Mouse (Mus musculus) heart, embryonic 14.5 days (tissue): Measurements from ENCODE around the gene Zmym1. TPM values are rescaled to one million over a fixed set of nuclear protein-coding genes. Genes with fewer than 3 reads are reported as not detected.
A peak's percentile ranks its signal among the peaks of the same experiment; 100 is the strongest.
"Not testable (repeated sequence)": the region's sequence is repeated elsewhere in the genome, so short reads cannot be mapped to it uniquely, and the experiment has no call there.

ENCODE experiments used
- ATAC-seq: fragments of 200-750 bp; cut with Nextera tagmentation; 2 replicates; pipeline ENCODE4 v1.8.0; 2017; ENCODE audit warnings: low read depth, moderate TSS enrichment; ENCODE audit not compliant: insufficient number of reproducible peaks, insufficient read depth, low FRiP score
- H3K27ac ChIP-seq, 2 experiments: fragments of 200-500 bp in 1 of 2; fragments of 300-500 bp in 1 of 2; sonication (generic) in 1 of 2; replicated peaks in 1 of 2; 2 replicates each; pipeline ENCODE4 v1.5.1; 2012 to 2014; ENCODE audit warnings: low read depth in 2 of 2, low read length in 2 of 2, control low read depth in 1 of 2, mild to moderate bottlenecking in 1 of 2, mixed read lengths in 1 of 2; ENCODE audit not compliant: control insufficient read depth in 1 of 2, insufficient read depth in 1 of 2
- H3K27me3 ChIP-seq: fragments of 300-500 bp; sonication (generic); 2 replicates; pipeline ENCODE4 v1.6.1; 2014; ENCODE audit warnings: mild to moderate bottlenecking, low read length, control low read depth; ENCODE audit not compliant: control insufficient read depth, insufficient read depth
- H3K36me3 ChIP-seq: fragments of 300-500 bp; sonication (generic); 2 replicates; pipeline ENCODE4 v1.6.1; 2014; ENCODE audit warnings: mild to moderate bottlenecking, control low read depth, low read length, mixed read lengths; ENCODE audit not compliant: control insufficient read depth, insufficient read depth
- H3K4me1 ChIP-seq, 2 experiments: fragments of 200-500 bp in 1 of 2; fragments of 300-500 bp in 1 of 2; sonication (generic) in 1 of 2; 2 replicates each; pipeline ENCODE4 v1.6.1; 2012 to 2014; ENCODE audit warnings: low read length in 2 of 2, control low read depth in 1 of 2, mixed read lengths in 1 of 2; ENCODE audit not compliant: control insufficient read depth in 2 of 2, insufficient read depth in 2 of 2
- H3K4me2 ChIP-seq: fragments of 300-500 bp; sonication (generic); 2 replicates; pipeline ENCODE4 v1.6.1; 2014; ENCODE audit warnings: mild to moderate bottlenecking, low read length
- H3K4me3 ChIP-seq, 2 experiments: fragments of 200-500 bp in 1 of 2; fragments of 300-500 bp in 1 of 2; sonication (generic) in 1 of 2; 2 replicates each; pipeline ENCODE4 v1.5.1; 2012 to 2014; ENCODE audit warnings: low read length in 2 of 2, mild to moderate bottlenecking in 2 of 2, control low read depth in 1 of 2, low read depth in 1 of 2, moderate library complexity in 1 of 2; ENCODE audit not compliant: control insufficient read depth in 1 of 2, insufficient read depth in 1 of 2
- H3K9ac ChIP-seq: fragments of 300-500 bp; sonication (generic); 2 replicates; pipeline ENCODE4 v1.6.1; 2014; ENCODE audit warnings: mild to moderate bottlenecking, low read length
- H3K9me3 ChIP-seq: fragments of 300-500 bp; sonication (generic); 2 replicates; pipeline ENCODE4 v1.6.1; 2016; ENCODE audit warnings: low read length, control low read depth; ENCODE audit not compliant: control insufficient read depth
- WGBS: fragments of 180-500 bp; shearing (Covaris S2); extraction: QIAGEN DNeasy Blood & Tissue Kit; methylation state at CpG from one replicate; pipeline ENCODE4 v1.1.7; 2014; 5-methylcytosine and 5-hydroxymethylcytosine counted together
- polyA plus RNA-seq: library from polyadenylated mRNA; unstranded; fragments of >200 nt; fragmentation: Nextera tagmentation; extraction: Ambion mirVana; gene quantifications from 2 replicates; pipeline ENCODE4 v1.2.1, GENCODE M21; 2014

The Zmym1 gene
- polyA plus RNA-seq, 1 experiment from 2014 or later, result 15.0 TPM

GRCm38 (mm10) chr4:127015294-127015993 lies 45.5 kb downstream of the Zmym1 start:
- H3K4me2 ChIP-seq, result peak overlapping the region; percentile 41
- peak; percentile 71; the same call in 1 of the 2 replicates for ATAC-seq
- WGBS, result 16% methylated on average over 14 of the region's 26 CpGs
- peak overlapping the region in 1 of 2 experiments; percentile 62; a peak in 2 of 4 replicates for H3K27ac ChIP-seq
- not testable (repeated sequence) for H3K27me3 ChIP-seq, H3K36me3 ChIP-seq, H3K9me3 ChIP-seq, H3K4me1 ChIP-seq
- H3K4me3 ChIP-seq, result peak overlapping the region; percentile 23 to 40
- peak overlapping the region; percentile 44; the same call in 1 of the 2 replicates for H3K9ac ChIP-seq

DNA sequence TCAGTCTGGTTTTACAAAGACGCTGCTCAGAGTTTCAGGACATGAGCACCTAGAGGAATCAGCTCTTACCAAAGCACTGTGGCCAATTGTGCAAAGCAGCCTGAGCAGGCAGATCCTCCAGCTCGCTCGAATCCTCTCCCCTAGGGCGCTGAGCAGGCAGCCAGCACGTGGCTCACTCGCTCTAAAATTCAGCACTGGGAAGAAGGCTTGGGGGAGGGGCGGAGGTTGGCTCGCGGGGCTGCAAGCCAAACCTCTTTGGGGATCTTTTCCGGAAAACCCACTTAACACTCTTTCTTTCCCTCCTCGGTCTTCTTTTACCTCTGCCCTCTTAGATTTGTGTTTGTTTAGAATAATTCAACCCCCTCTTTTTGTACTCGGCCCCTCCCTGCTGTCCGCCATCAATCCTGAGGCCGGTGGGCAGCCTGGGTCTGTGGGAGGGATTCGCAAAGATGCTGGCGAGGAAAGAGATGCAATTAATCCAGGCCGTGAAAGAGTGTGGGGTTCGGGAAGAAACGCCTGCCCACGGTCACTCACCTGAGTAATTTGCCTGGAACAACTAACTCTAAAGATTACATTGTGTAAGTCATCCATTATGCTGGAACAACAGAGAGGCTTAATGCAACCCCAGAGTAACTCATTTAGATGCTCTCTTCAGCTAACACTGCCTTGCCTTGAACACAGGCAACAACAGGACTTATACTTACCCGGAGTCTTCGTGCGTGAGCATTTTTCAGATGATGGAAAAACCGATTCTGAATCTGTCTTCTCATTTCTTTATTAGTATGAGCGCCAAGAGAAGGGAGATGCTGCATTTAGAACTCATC lies 55.6 kb downstream of the Zmym1 start:
- Histone ChIP-seq H3K4me1 (peaks cover 0 to 7% of the 10 kb centered on the region in 2 experiments; a peak in 1 of 4 replicates), H3K9ac (peak overlapping the region; percentile 44; the same call in 1 of the 2 replicates), H3K4me3 (peak overlapping the region; percentile 26 to 32), H3K4me2 (peak overlapping the region; percentile 65), H3K9me3 (no peaks in the 10 kb centered on the region), H3K27ac (no peak overlapping the region), H3K36me3 (no peaks in the 10 kb centered on the region), H3K27me3 (no peaks in the 10 kb centered on the region)
- 19% methylated on average over 25 of the region's 25 CpGs for WGBS
- ATAC-seq, result no peak

DNA sequence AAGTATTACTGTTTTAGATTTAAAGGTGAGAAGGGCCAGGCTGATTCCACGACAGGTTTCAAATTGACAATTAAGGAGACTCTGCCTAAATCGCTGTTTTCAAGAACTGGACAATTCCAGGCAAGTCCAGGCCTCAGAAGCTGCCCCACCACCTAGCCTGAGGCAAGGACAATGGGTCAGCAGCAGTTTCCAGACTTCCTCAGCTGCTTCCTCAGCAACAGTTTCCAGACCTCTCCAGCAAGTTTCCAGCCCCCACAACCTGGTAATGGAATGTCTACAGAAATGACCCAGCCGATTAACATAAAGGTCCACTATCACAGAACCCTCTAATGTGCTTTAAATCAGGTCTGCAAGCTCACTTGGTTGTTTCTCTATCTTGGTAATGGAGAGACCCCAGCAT lies 56.6 kb downstream of the Zmym1 start:
- H3K4me2 ChIP-seq, result no peak overlapping the region
- H3K4me3 ChIP-seq, result no peak overlapping the region
- 85% methylated on average over 3 of the region's 3 CpGs for WGBS
- no peak overlapping the region for H3K9ac ChIP-seq
- ATAC-seq, result no peak
- no peaks in the 10 kb centered on the region for H3K36me3 ChIP-seq
- no peak overlapping the region for H3K27ac ChIP-seq
- peaks cover 0 to 7% of the 10 kb centered on the region in 2 experiments; a peak in 1 of 4 replicates for H3K4me1 ChIP-seq
- H3K27me3 ChIP-seq, result no peaks in the 10 kb centered on the region
- no peaks in the 10 kb centered on the region for H3K9me3 ChIP-seq

- WGBS, result 34% methylated on average over 8 of the region's 8 CpGs
- H3K27me3 ChIP-seq, result no peaks in the 10 kb centered on the region
- no peak overlapping the region for H3K9ac ChIP-seq
- H3K4me1 ChIP-seq, result peaks cover 0 to 7% of the 10 kb centered on the region in 2 experiments; a peak in 1 of 4 replicates
- no peaks in the 10 kb centered on the region for H3K36me3 ChIP-seq
- H3K27ac ChIP-seq, result no peak overlapping the region
- no peak overlapping the region for H3K4me2 ChIP-seq
- no peak overlapping the region for H3K4me3 ChIP-seq
- H3K9me3 ChIP-seq, result no peaks in the 10 kb centered on the region
- ATAC-seq, result no peak
Measured at GRCm38 (mm10) chr4:127000601-127001105, 60.3 kb downstream of the Zmym1 start.

DNA sequence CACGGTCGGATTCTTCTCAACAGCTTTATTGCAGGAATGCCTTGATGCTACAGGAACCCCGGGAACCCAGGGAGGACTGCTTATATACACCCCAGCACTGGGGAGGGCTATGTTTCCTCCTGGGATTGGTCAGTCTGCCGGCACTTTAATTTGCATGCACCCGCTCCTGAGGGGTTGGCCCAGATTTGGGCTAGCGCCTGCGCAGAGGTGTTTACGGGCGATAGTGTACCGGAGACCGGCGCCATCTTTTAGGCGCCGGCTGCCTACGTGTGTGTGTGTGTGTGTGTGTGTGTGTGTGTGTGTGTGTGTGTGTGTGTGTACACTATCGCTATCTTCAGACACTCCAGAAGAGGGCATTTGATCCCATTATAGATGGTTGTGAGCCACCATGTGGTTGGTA lies 61.6 kb downstream of the Zmym1 start:
- 91% methylated on average over 16 of the region's 16 CpGs for WGBS
- not testable (repeated sequence) for H3K27ac ChIP-seq, H3K4me1 ChIP-seq, H3K9me3 ChIP-seq, H3K36me3 ChIP-seq, H3K4me2 ChIP-seq, H3K9ac ChIP-seq, H3K27me3 ChIP-seq, H3K4me3 ChIP-seq, ATAC-seq

Other genes starting within 250 kb of the Zmym1 start
- 15.9 and 17.8 TPM in 2 replicates for gene Zmym4, start 93.0 kb downstream of the Zmym1 start, polyA plus RNA-seq
- gene Sfpq, start 39.8 kb downstream of the Zmym1 start, polyA plus RNA-seq, result 62.5 and 76.1 TPM in 2 replicates
- gene Zmym6, start 16.2 kb upstream of the Zmym1 start, polyA plus RNA-seq, result 15.3 and 15.7 TPM in 2 replicates
- gene Tmem35b, start 62.5 kb upstream of the Zmym1 start, polyA plus RNA-seq, result 14.6 and 15.6 TPM in 2 replicates
- gene Dlgap3, start 108.1 kb upstream of the Zmym1 start, polyA plus RNA-seq, result 0.57 and 0.74 TPM in 2 replicates
- gene Smim12, start 182.6 kb upstream of the Zmym1 start, polyA plus RNA-seq, result 61.2 and 63.8 TPM in 2 replicates